Mouse (Mus musculus) heart, postnatal 0 days (tissue): ENCODE measurements around the gene Ttpal.

Experiments used
- CTCF ChIP-seq: IDR thresholded peaks from 2 replicates; pipeline ENCODE4 v1.5.1; 2016; ENCODE audit warnings: antibody characterized with exemption, control low read depth, low read depth
- EP300 ChIP-seq: IDR thresholded peaks from 2 replicates; pipeline ENCODE4 v1.6.1; 2016; ENCODE audit warnings: antibody characterized with exemption, low read depth

GRCm38 (mm10) chr2:163644575-163645385 is 42.7 kb downstream of the Ttpal start, which contains the start of gene Serinc3:
- TF ChIP-seq CTCF (peak; percentile 47), EP300 (peak; percentile 93)
